Mouse (Mus musculus) intestine, embryonic 16.5 days (tissue): ENCODE data around the gene Tulp1. TPM values are rescaled to one million over a fixed set of nuclear protein-coding genes. Genes with fewer than 3 reads are reported as not detected.

Experiments
- polyA plus RNA-seq: library from polyadenylated mRNA; unstranded; fragments of >200 nt; fragmentation: Nextera tagmentation; extraction: Ambion mirVana; gene quantifications from 2 replicates; pipeline ENCODE4 v1.2.1, GENCODE M21; 2015

Tulp1 gene
- polyA plus RNA-seq, 1 experiment from 2014 or later, result 3.6 TPM

Other genes starting within 250 kb of the Tulp1 start
- 1.0 and 1.1 TPM in 2 replicates for gene Scube3, start 223.1 kb downstream of the Tulp1 start, polyA plus RNA-seq
- gene Zfp523, start 188.1 kb downstream of the Tulp1 start, polyA plus RNA-seq, result 22.1 and 23.7 TPM in 2 replicates
- gene Def6, start 157.4 kb downstream of the Tulp1 start, polyA plus RNA-seq, result 3.0 and 3.6 TPM in 2 replicates
- 2.2 and 2.3 TPM in 2 replicates for gene Ppard, start 132.5 kb downstream of the Tulp1 start, polyA plus RNA-seq
- gene Fance, start 51.7 kb downstream of the Tulp1 start, polyA plus RNA-seq, result 20.2 and 21.8 TPM in 2 replicates
- gene Rpl10a, start 36.8 kb downstream of the Tulp1 start, polyA plus RNA-seq, result 591 and 604 TPM in 2 replicates
- 8.5 and 9.3 TPM in 2 replicates for gene Tead3, start 14.4 kb downstream of the Tulp1 start, polyA plus RNA-seq
- gene Fkbp5, start 152.3 kb upstream of the Tulp1 start, polyA plus RNA-seq, result 22.0 and 27.3 TPM in 2 replicates
- not detected in 2 replicates for gene Armc12, start 165.6 kb upstream of the Tulp1 start, polyA plus RNA-seq
- not detected in 2 replicates for gene Clpsl2, start 184.2 kb upstream of the Tulp1 start, polyA plus RNA-seq
- 1,810 and 2,508 TPM in 2 replicates for gene Clps, start 195.5 kb upstream of the Tulp1 start, polyA plus RNA-seq
- 0.92 and 1.0 TPM in 2 replicates for gene Lhfpl5, start 210.4 kb upstream of the Tulp1 start, polyA plus RNA-seq